In genomic region chr16:35587046-35587779, GRCm38 (mm10) we compare ENCODE assay signal across 12 mouse cellular contexts. TPM values are rescaled to one million over a fixed set of nuclear protein-coding genes. Genes with fewer than 3 reads are reported as not detected.
DNase-seq lines count a peak whose midpoint lies in the region; ATAC-seq and TF ChIP-seq lines count a peak whose summit lies in the region.
"Had no signal": no experiment of that assay in that cellular context is flagged by ENCODE, and none has a peak within 500 bp of the region (broad histone marks: within the 10 kb centered on the region; RNA-seq: fewer than 3 reads in every experiment).

No protein-coding gene starts in this region.

- H3K9ac ChIP-seq in kidney, embryonic 16.5 days (replicated peaks; ENCODE audit: low read length), result peak overlapping the region; percentile 48; the same call in 1 of the 2 replicates
- H3K9ac ChIP-seq in embryonic facial prominence, embryonic 14.5 days (ENCODE audit: low read depth, low read length), result no peak overlapping the region
- H3K9ac ChIP-seq in hindbrain, embryonic 14.5 days, result peak overlapping the region; percentile 14; the same call in 1 of the 2 replicates
- 0 out of 2 replicates have a peak overlapping the region, but pooled peaks have one; percentile 29 for H3K9ac ChIP-seq in neural tube, embryonic 12.5 days

- no peaks in the 10 kb centered on the region for H3K36me3 ChIP-seq in kidney, embryonic 16.5 days (ENCODE audit: insufficient read depth, low read length)
- H3K36me3 ChIP-seq in embryonic facial prominence, embryonic 14.5 days (ENCODE audit: control insufficient read depth, insufficient read depth, low read length), result no peaks in the 10 kb centered on the region
- H3K36me3 ChIP-seq in hindbrain, embryonic 14.5 days (replicated peaks; ENCODE audit: control insufficient read depth, insufficient read depth), result no peaks in the 10 kb centered on the region
- no peaks in the 10 kb centered on the region for H3K36me3 ChIP-seq in neural tube, embryonic 12.5 days

- peak overlapping the region; percentile 56; the same call in 1 of the 2 replicates for H3K4me2 ChIP-seq in kidney, embryonic 16.5 days (replicated peaks; ENCODE audit: low read depth, low read length)
- peak overlapping the region; percentile 49 for H3K4me2 ChIP-seq in embryonic facial prominence, embryonic 14.5 days (ENCODE audit: low read depth, low read length)
- H3K4me2 ChIP-seq in hindbrain, embryonic 14.5 days (replicated peaks), result peak overlapping the region; percentile 42
- H3K4me2 ChIP-seq in neural tube, embryonic 12.5 days (replicated peaks), result peak overlapping the region; percentile 49

- intact Hi-C loops in left cerebral cortex, adult 2 months (cut with DNase I), result loop anchor here (1.0 kb wide), 1 partner anchor 46 kb away; the partner anchor contains the start of gene Sema5b

- no peaks in the 10 kb centered on the region for H3K27me3 ChIP-seq in kidney, embryonic 16.5 days (ENCODE audit: insufficient read depth, low read length)
- no peaks in the 10 kb centered on the region for H3K27me3 ChIP-seq in embryonic facial prominence, embryonic 14.5 days (replicated peaks; ENCODE audit: control insufficient read depth, insufficient read depth, low read length)
- H3K27me3 ChIP-seq in hindbrain, embryonic 14.5 days (ENCODE audit: control insufficient read depth, insufficient read depth, low read length), result no peaks in the 10 kb centered on the region
- 0 out of 2 replicates have a peak, but pooled peaks cover 3% of the 10 kb centered on the region for H3K27me3 ChIP-seq in neural tube, embryonic 12.5 days (replicated peaks)

- 74% methylated on average over 8 of the region's 8 CpGs for WGBS in kidney, embryonic 16.5 days
- WGBS in embryonic facial prominence, embryonic 14.5 days, result 57% methylated on average over 8 of the region's 8 CpGs
- 32% methylated on average over 8 of the region's 8 CpGs for WGBS in hindbrain, embryonic 14.5 days
- 50% methylated on average over 8 of the region's 8 CpGs for whole genome bisulfite sequencing in neural tube, embryonic 12.5 days

- peaks cover 31% of the 10 kb centered on the region for H3K4me1 ChIP-seq in kidney, embryonic 16.5 days (ENCODE audit: insufficient read depth, low read length)
- peaks cover 35% of the 10 kb centered on the region for H3K4me1 ChIP-seq in embryonic facial prominence, embryonic 14.5 days (ENCODE audit: control insufficient read depth, insufficient read depth, low read length)
- H3K4me1 ChIP-seq in hindbrain, embryonic 14.5 days (replicated peaks; ENCODE audit: control insufficient read depth, insufficient read depth, low read length), result peaks cover 51% of the 10 kb centered on the region
- H3K4me1 ChIP-seq in neural tube, embryonic 12.5 days, result peaks cover 76% of the 10 kb centered on the region

- no peaks in the 10 kb centered on the region for H3K9me3 ChIP-seq in kidney, embryonic 16.5 days (ENCODE audit: low read length)
- H3K9me3 ChIP-seq in embryonic facial prominence, embryonic 14.5 days (ENCODE audit: control insufficient read depth, low read length), result no peaks in the 10 kb centered on the region
- H3K9me3 ChIP-seq in hindbrain, embryonic 14.5 days (ENCODE audit: control insufficient read depth, low read length), result no peaks in the 10 kb centered on the region
- H3K9me3 ChIP-seq in neural tube, embryonic 12.5 days, result no peaks in the 10 kb centered on the region

- no peak overlapping the region for H3K4me3 ChIP-seq in kidney, embryonic 16.5 days (ENCODE audit: low read length)
- H3K4me3 ChIP-seq in embryonic facial prominence, embryonic 14.5 days (ENCODE audit: low read depth, low read length), result no peak overlapping the region
- no peak overlapping the region for H3K4me3 ChIP-seq in hindbrain, embryonic 14.5 days (replicated peaks; ENCODE audit: low read length)
- H3K4me3 ChIP-seq in neural tube, embryonic 12.5 days, result no peak overlapping the region
- no peak overlapping the region for H3K4me3 ChIP-seq in left cerebral cortex, adult 2 months

- DNase-seq in kidney, adult 9 months, result no peak
- no peak for DNase-seq in embryonic facial prominence, embryonic 14.5 days (ENCODE audit: low spot score)
- peak; percentile 35 for DNase-seq in hindbrain, embryonic 14.5 days (ENCODE audit: low spot score)
- DNase-seq in frontal cortex, postnatal 10 days (ENCODE audit: low spot score in 2 of 2), result no peak
- no peak for DNase-seq in left cerebral cortex, adult 2 months (ENCODE audit: extremely low spot score in 1 of 2, low spot score in 2 of 2)
- DNase-seq: thymus, postnatal 36 days had no signal

- H3K27ac ChIP-seq in kidney, embryonic 16.5 days (ENCODE audit: low read length), result no peak overlapping the region
- H3K27ac ChIP-seq in embryonic facial prominence, embryonic 14.5 days (replicated peaks; ENCODE audit: low read depth, low read length), result 0 out of 2 replicates have a peak overlapping the region, but pooled peaks have one; percentile 1
- H3K27ac ChIP-seq in hindbrain, embryonic 14.5 days, result peak overlapping the region; percentile 73
- H3K27ac ChIP-seq in neural tube, embryonic 12.5 days, result peak overlapping the region; percentile 67
- no peak overlapping the region for H3K27ac ChIP-seq in left cerebral cortex, adult 2 months

- no peak for TF ChIP-seq CTCF in left cerebral cortex, adult 2 months (IDR thresholded peaks at IDR 0.05)

- ATAC-seq in kidney, embryonic 16.5 days (ENCODE audit: low FRiP score, low TSS enrichment), result no peak
- no peak for ATAC-seq in embryonic facial prominence, embryonic 14.5 days (ENCODE audit: low read depth)
- ATAC-seq in hindbrain, embryonic 14.5 days (ENCODE audit: low FRiP score), result peak; percentile 4; the same call in 1 of the 2 replicates
- ATAC-seq in neural tube, embryonic 12.5 days (ENCODE audit: low FRiP score, low read depth), result peak; percentile 15; the same call in 1 of the 2 replicates
- no peak for ATAC-seq in activated CD4-positive, CD25-positive, alpha-beta regulatory T cell, adult 4 months

RNA-seq across cellular contexts. Expression of gene Sema5b, which starts 46.3 kb away (rescaled TPM):
- polyA plus RNA-seq in kidney, embryonic 16.5 days (2015; fragmentation: Nextera tagmentation; extraction: Ambion mirVana), result 6.4 and 7.3 TPM in 2 replicates
- polyA plus RNA-seq in embryonic facial prominence, embryonic 14.5 days (2014; fragmentation: Nextera tagmentation; extraction: Ambion mirVana), result 5.5 and 8.0 TPM in 2 replicates
- 15.4 and 16.7 TPM in 2 replicates for polyA plus RNA-seq in hindbrain, embryonic 14.5 days (2014; fragmentation: Nextera tagmentation; extraction: Ambion mirVana)
- polyA plus RNA-seq in neural tube, embryonic 12.5 days (2016; fragmentation: Nextera tagmentation; extraction: Ambion mirVana), result 43.2 and 46.1 TPM in 2 replicates
- polyA plus RNA-seq in activated CD4-positive, CD25-positive, alpha-beta regulatory T cell, adult 4 months (2017; shearing (Covaris generic)), result not detected
- 10 to 100 TPM; 13.2 to 17.5 TPM for total RNA-seq in left cerebral cortex, adult 2 months (2021)
- total RNA-seq: common myeloid progenitor, adult 5-6 weeks; hematopoietic stem cell, adult 5-6 weeks; MEL had no signal

Comparison
In these comparisons a context has a peak if more than half of its experiments do, and no peak if none do; other contexts are left out.
1. ATAC-seq: peak in hindbrain, embryonic 14.5 days (single experiment) and neural tube, embryonic 12.5 days (single experiment); none in kidney, embryonic 16.5 days (single experiment), embryonic facial prominence, embryonic 14.5 days (single experiment) and activated CD4-positive, CD25-positive, alpha-beta regulatory T cell, adult 4 months (single experiment).
2. H3K27ac ChIP-seq: peak in embryonic facial prominence, embryonic 14.5 days (single experiment), hindbrain, embryonic 14.5 days (single experiment) and neural tube, embryonic 12.5 days (single experiment); none in kidney, embryonic 16.5 days (single experiment) and left cerebral cortex, adult 2 months (single experiment).
3. Peak in every context shown above with its lines, with median percentiles within 50 percentile points of each other: H3K4me2 ChIP-seq.